Mouse (Mus musculus) embryonic fibroblast, embryonic 13.5 days (primary cell): ENCODE results near the gene Cdan1. TPM values are rescaled to one million over a fixed set of nuclear protein-coding genes. Genes with fewer than 3 reads are reported as not detected.
"Not testable (repeated sequence)": the region's sequence is repeated elsewhere in the genome, so short reads cannot be mapped to it uniquely, and the experiment has no call there.

Source experiments
- H3K27ac ChIP-seq: 2 replicates; pipeline ENCODE4 v1.5.1; 2012; ENCODE audit warnings: low read length, control low read depth, inconsistent platforms; ENCODE audit not compliant: insufficient read depth
- H3K4me1 ChIP-seq: 2 replicates; pipeline ENCODE4 v1.6.1; 2011; ENCODE audit warnings: low read length; ENCODE audit not compliant: control insufficient read depth, insufficient read depth
- H3K4me3 ChIP-seq: 2 replicates; pipeline ENCODE4 v1.5.1; 2011; ENCODE audit warnings: mild to moderate bottlenecking, control low read depth, low read length; ENCODE audit not compliant: insufficient read depth
- CTCF ChIP-seq: IDR thresholded peaks from 2 replicates; pipeline ENCODE4 v1.5.1; 2011; ENCODE audit warnings: mild to moderate bottlenecking, control low read depth, low read length, moderate library complexity, borderline replicate concordance; ENCODE audit not compliant: insufficient read depth
- POLR2A ChIP-seq: IDR thresholded peaks from 2 replicates; pipeline ENCODE4 v1.6.1; 2011; ENCODE audit warnings: low read depth, mild to moderate bottlenecking, control low read depth, low read length, moderate library complexity
- polyA plus RNA-seq: library from polyadenylated mRNA; stranded (reverse); fragments of >200 nt; gene quantifications from 2 replicates; pipeline ENCODE4 v1.2.4, GENCODE M21; 2011; ENCODE audit warnings: low read depth; ENCODE audit not compliant: missing spikeins, insufficient read length

The Cdan1 gene
- polyA plus RNA-seq, 1 experiment = 11.1 TPM

GRCm38 (mm10) chr2:120721911-120722310, 128.0 kb downstream of the Cdan1 start:
- Histone ChIP-seq H3K4me1 (no peaks in the 10 kb centered on the region), H3K4me3 (no peak overlapping the region), H3K27ac (no peak overlapping the region)
- TF ChIP-seq CTCF = no peak
- TF ChIP-seq POLR2A = no peak

DNA sequence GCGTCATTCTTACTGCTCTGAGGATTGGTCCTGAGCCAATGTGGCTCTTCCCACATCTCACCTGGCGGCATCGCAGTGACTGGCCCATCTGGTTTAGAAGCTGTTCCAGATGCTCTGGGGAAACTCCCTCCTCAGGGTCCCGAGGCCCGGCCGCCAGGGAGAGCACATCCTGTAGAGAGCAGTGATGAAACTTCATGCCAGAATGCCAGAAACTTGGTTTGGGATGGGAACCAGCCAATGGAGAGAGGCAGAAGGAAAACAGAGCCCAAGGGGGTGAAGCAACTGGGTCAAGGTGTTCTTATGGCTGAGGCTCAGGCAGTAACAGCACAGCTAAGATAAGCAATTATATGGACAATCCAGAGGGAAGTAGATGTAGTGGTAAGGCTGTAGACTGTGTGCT, 129.1 kb downstream of the Cdan1 start:
- H3K27ac ChIP-seq = no peak overlapping the region
- H3K4me1 ChIP-seq = no peaks in the 10 kb centered on the region
- H3K4me3 ChIP-seq = no peak overlapping the region
- no peak for TF ChIP-seq CTCF
- TF ChIP-seq POLR2A = no peak

DNA sequence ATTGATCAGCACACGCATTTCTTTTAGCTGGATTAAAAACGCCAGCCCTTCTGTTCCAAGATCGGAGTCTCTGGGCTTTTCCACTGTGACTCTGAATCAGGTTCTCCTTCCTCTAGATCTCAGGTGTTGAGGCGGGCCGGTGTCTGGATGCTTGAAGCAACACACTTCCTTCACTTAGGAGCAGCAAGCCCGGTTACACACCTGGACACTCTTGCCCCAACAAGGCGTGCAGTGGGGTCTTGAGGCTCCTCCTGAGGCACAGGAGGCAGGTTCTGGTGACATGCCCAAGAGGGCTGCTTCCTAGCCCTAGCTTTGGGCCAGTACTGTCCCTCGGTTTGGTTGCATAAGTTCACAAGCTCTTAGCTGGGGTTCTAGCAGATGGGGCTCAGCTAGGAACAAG, 131.4 kb downstream of the Cdan1 start:
- H3K27ac ChIP-seq = no peak overlapping the region
- no peaks in the 10 kb centered on the region for H3K4me1 ChIP-seq
- no peak overlapping the region for H3K4me3 ChIP-seq
- no peak for TF ChIP-seq POLR2A
- no peak for TF ChIP-seq CTCF

DNA sequence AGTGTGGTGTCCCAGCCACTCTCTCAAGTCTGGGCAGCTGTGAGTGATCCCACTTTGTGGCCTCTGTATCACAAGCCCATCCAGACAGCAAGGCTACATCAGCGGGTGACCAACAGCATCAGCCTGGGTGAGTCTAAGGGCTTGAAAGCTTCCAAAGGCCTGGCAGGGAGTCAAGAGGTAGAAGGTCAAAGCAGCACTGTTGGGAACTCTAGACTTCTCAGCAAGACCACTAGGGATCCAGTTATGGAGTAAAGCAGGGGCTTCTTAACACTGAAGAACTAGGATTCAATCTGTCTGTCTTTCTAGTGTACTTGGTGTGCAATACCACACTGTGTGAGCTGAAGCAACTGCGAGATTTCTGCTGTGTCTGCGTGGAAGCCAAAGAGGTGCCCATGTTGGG, 136.5 kb downstream of the Cdan1 start:
- Histone ChIP-seq H3K4me1 (no peaks in the 10 kb centered on the region), H3K4me3 (no peak overlapping the region), H3K27ac (no peak overlapping the region)
- TF ChIP-seq POLR2A (no peak), CTCF (no peak)

DNA sequence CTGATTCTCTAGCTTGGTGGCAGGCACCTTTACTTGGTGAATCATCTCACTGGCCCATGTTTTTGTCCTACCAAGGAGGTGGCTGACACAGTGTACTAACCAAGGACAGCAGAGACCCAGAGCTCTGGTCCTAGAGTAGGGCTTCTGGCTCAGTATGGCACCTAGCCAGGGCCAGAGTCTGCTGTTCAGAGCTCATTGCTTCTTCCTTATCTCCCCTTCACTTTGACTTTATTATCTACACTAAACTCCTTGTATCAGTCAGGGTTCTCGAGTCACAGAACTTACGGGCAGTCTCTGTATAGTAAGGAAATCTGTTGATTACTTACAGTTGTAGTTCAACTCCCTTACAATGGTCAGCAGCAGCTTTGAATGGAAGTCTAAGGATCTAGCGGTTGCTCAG, 139.0 kb downstream of the Cdan1 start:
- TF ChIP-seq CTCF (no peak), POLR2A (no peak)
- H3K4me3 ChIP-seq = no peak overlapping the region
- no peak overlapping the region for H3K27ac ChIP-seq

GRCm38 (mm10) chr2:120710154-120710553, 139.8 kb downstream of the Cdan1 start:
- H3K4me1 ChIP-seq = no peaks in the 10 kb centered on the region
- no peak for TF ChIP-seq POLR2A
- no peak for TF ChIP-seq CTCF
- no peak overlapping the region for H3K27ac ChIP-seq
- H3K4me3 ChIP-seq = no peak overlapping the region

More for the DNA sequence above, 139.0 kb downstream of the Cdan1 start:
- H3K4me1 ChIP-seq = no peaks in the 10 kb centered on the region

- no peak for TF ChIP-seq POLR2A
- no peak for TF ChIP-seq CTCF
- H3K4me1 ChIP-seq = no peaks in the 10 kb centered on the region
- no peak overlapping the region for H3K4me3 ChIP-seq
- H3K27ac ChIP-seq = no peak overlapping the region
These were observed 142.9 kb downstream of the Cdan1 start for GRCm38 (mm10) chr2:120707041-120707440.

GRCm38 (mm10) chr2:120702675-120703074, 147.3 kb downstream of the Cdan1 start:
- Histone ChIP-seq H3K27ac (no peak overlapping the region), H3K4me1 (no peaks in the 10 kb centered on the region), H3K4me3 (no peak overlapping the region)
- no peak for TF ChIP-seq POLR2A
- no peak for TF ChIP-seq CTCF

- Histone ChIP-seq H3K27ac (no peak overlapping the region), H3K4me3 (no peak overlapping the region), H3K4me1 (no peaks in the 10 kb centered on the region)
- TF ChIP-seq POLR2A (no peak), CTCF (no peak)
These were observed 149.5 kb downstream of the Cdan1 start for GRCm38 (mm10) chr2:120700379-120700885.

DNA sequence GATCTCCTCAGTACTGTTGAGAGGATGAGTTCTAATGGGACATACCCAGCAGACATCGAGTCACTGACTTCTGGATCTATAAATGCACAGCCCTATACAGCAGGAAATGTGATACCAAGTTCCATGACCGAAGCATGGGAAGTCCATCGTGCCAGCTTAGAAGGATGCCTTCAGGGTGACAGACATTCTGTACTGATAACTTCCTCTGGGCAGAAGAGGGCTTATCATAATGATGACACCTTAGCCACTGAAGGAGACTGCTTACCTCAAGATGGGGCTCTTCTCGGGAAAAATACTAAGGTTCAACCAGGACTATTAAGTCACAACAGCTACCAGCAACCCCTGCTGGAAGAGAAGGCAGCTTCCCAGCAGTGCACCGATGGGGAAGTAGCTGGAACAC, 152.2 kb downstream of the Cdan1 start:
- no peaks in the 10 kb centered on the region for H3K4me1 ChIP-seq
- TF ChIP-seq POLR2A = no peak
- no peak for TF ChIP-seq CTCF
- H3K4me3 ChIP-seq = no peak overlapping the region
- H3K27ac ChIP-seq = no peak overlapping the region

DNA sequence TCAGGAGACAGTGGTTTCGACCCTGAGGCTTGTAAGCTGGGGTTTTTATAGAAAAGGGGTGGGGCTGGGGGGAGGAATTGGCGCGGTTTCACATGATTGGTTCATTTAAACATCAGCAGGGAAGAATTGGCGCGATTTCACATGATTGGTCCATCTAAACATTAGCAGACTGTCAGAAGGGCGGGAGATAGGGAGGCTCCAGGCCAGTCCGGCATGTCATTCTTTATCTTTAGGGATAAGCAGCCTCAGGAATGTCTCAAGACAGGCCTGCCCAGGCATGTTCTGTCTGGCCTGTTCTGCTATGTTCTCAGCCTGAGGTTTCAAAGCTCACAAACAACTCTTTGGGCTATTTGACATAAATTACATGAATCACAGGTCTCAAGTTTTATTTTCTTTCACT, 168.8 kb downstream of the Cdan1 start:
- H3K4me1 ChIP-seq, H3K4me3 ChIP-seq, H3K27ac ChIP-seq: not testable (repeated sequence)

GRCm38 (mm10) chr2:120670253-120670652, 179.7 kb downstream of the Cdan1 start:
- H3K4me3 ChIP-seq = no peak overlapping the region
- TF ChIP-seq CTCF (no peak), POLR2A (no peak)
- no peaks in the 10 kb centered on the region for H3K4me1 ChIP-seq
- H3K27ac ChIP-seq = no peak overlapping the region
